Mouse (Mus musculus) embryonic facial prominence, embryonic 15.5 days (tissue): ENCODE measurements around the gene Zfp827. TPM values are rescaled to one million over a fixed set of nuclear protein-coding genes. Genes with fewer than 3 reads are reported as not detected.

Experiments
- ATAC-seq: fragments of 200-750 bp; cut with Nextera tagmentation; 2 replicates; pipeline ENCODE4 v1.8.0; 2017; ENCODE audit warnings: low read depth, moderate TSS enrichment; ENCODE audit not compliant: insufficient number of reproducible peaks, low FRiP score, low TSS enrichment
- H3K27ac ChIP-seq: fragments of 300-500 bp; sonication (generic); replicated peaks from 2 replicates; pipeline ENCODE4 v1.5.1; 2015; ENCODE audit warnings: mild to moderate bottlenecking, inconsistent platforms
- H3K27me3 ChIP-seq: fragments of 300-500 bp; sonication (generic); 2 replicates; pipeline ENCODE4 v1.6.1; 2015; ENCODE audit warnings: inconsistent platforms
- H3K36me3 ChIP-seq: fragments of 300-500 bp; sonication (generic); 2 replicates; pipeline ENCODE4 v1.6.1; 2015; ENCODE audit warnings: mild to moderate bottlenecking, inconsistent platforms
- H3K4me1 ChIP-seq: fragments of 300-500 bp; sonication (generic); 2 replicates; pipeline ENCODE4 v1.6.1; 2015; ENCODE audit warnings: inconsistent platforms
- H3K4me2 ChIP-seq: fragments of 300-500 bp; sonication (generic); replicated peaks from 2 replicates; pipeline ENCODE4 v1.6.1; 2015; ENCODE audit warnings: mild to moderate bottlenecking, inconsistent platforms
- H3K4me3 ChIP-seq: fragments of 300-500 bp; sonication (generic); replicated peaks from 2 replicates; pipeline ENCODE4 v1.5.1; 2015; ENCODE audit warnings: mild to moderate bottlenecking, inconsistent platforms
- H3K9ac ChIP-seq: fragments of 300-500 bp; sonication (generic); 2 replicates; pipeline ENCODE4 v1.6.1; 2015; ENCODE audit warnings: inconsistent platforms
- H3K9me3 ChIP-seq: fragments of 300-500 bp; sonication (generic); replicated peaks from 2 replicates; pipeline ENCODE4 v1.6.1; 2016; ENCODE audit warnings: inconsistent platforms
- WGBS: fragments of 180-500 bp; shearing (Covaris S2); methylation state at CpG from one replicate; pipeline ENCODE4 v1.1.7; 2015; 5-methylcytosine and 5-hydroxymethylcytosine counted together
- polyA plus RNA-seq: library from polyadenylated mRNA; unstranded; fragments of >200 nt; fragmentation: Nextera tagmentation; extraction: Ambion mirVana; gene quantifications from 2 replicates; pipeline ENCODE4 v1.2.1, GENCODE M21; 2015

The Zfp827 gene
- polyA plus RNA-seq, 1 experiment from 2014 or later = 9.6 TPM

GRCm38 (mm10) chr8:79084359-79084820 is 56.2 kb downstream of the Zfp827 start:
- Histone ChIP-seq H3K27ac (no peak overlapping the region), H3K27me3 (no peaks in the 10 kb centered on the region), H3K4me2 (no peak overlapping the region), H3K9ac (no peak overlapping the region), H3K4me3 (no peak overlapping the region), H3K36me3 (peaks cover 16% of the 10 kb centered on the region; the same call in 1 of the 2 replicates), H3K4me1 (0 out of 2 replicates have a peak, but pooled peaks cover 2% of the 10 kb centered on the region), H3K9me3 (no peaks in the 10 kb centered on the region)
- 82% methylated on average over 3 of the region's 3 CpGs for WGBS
- ATAC-seq = no peak

- H3K27ac ChIP-seq = no peak overlapping the region
- H3K4me2 ChIP-seq = no peak overlapping the region
- no peak for ATAC-seq
- WGBS = 95% methylated on average over 4 of the region's 4 CpGs
- H3K27me3 ChIP-seq = no peaks in the 10 kb centered on the region
- H3K9ac ChIP-seq = no peak overlapping the region
- H3K36me3 ChIP-seq = peaks cover 25% of the 10 kb centered on the region; the same call in 1 of the 2 replicates
- no peaks in the 10 kb centered on the region for H3K9me3 ChIP-seq
- no peak overlapping the region for H3K4me3 ChIP-seq
- no peaks in the 10 kb centered on the region for H3K4me1 ChIP-seq
These were observed 66.2 kb downstream of the Zfp827 start for GRCm38 (mm10) chr8:79094422-79094821.

- Histone ChIP-seq H3K9ac (no peak overlapping the region), H3K27ac (no peak overlapping the region), H3K4me3 (no peak overlapping the region), H3K36me3 (peaks cover 21% of the 10 kb centered on the region; the same call in 1 of the 2 replicates), H3K9me3 (no peaks in the 10 kb centered on the region), H3K4me1 (no peaks in the 10 kb centered on the region), H3K4me2 (no peak overlapping the region), H3K27me3 (no peaks in the 10 kb centered on the region)
- no peak for ATAC-seq
- WGBS = 88% methylated on average over 7 of the region's 7 CpGs
These were observed 66.9 kb downstream of the Zfp827 start for GRCm38 (mm10) chr8:79095162-79095561.

GRCm38 (mm10) chr8:79096970-79097369 is 68.7 kb downstream of the Zfp827 start:
- Histone ChIP-seq H3K9ac (no peak overlapping the region), H3K4me3 (no peak overlapping the region), H3K27ac (no peak overlapping the region), H3K9me3 (no peaks in the 10 kb centered on the region), H3K36me3 (peaks cover 21% of the 10 kb centered on the region; the same call in 1 of the 2 replicates), H3K4me2 (no peak overlapping the region), H3K27me3 (no peaks in the 10 kb centered on the region), H3K4me1 (no peaks in the 10 kb centered on the region)
- no peak for ATAC-seq
- WGBS = 59% methylated on average over 11 of the region's 11 CpGs

GRCm38 (mm10) chr8:79102707-79103106 is 74.5 kb downstream of the Zfp827 start:
- H3K9me3 ChIP-seq = no peaks in the 10 kb centered on the region
- 0 out of 2 replicates have a peak, but pooled peaks cover 6% of the 10 kb centered on the region for H3K36me3 ChIP-seq
- no peaks in the 10 kb centered on the region for H3K27me3 ChIP-seq
- H3K27ac ChIP-seq = 0 out of 2 replicates have a peak overlapping the region, but pooled peaks have one; percentile 18
- no peak overlapping the region for H3K4me3 ChIP-seq
- H3K9ac ChIP-seq = no peak overlapping the region
- peaks cover 34% of the 10 kb centered on the region for H3K4me1 ChIP-seq
- no peak overlapping the region for H3K4me2 ChIP-seq
- 71% methylated on average over 4 of the region's 4 CpGs for WGBS
- ATAC-seq = no peak

GRCm38 (mm10) chr8:79103185-79103878 is 75.1 kb downstream of the Zfp827 start:
- Histone ChIP-seq H3K4me1 (peaks cover 34% of the 10 kb centered on the region), H3K36me3 (0 out of 2 replicates have a peak, but pooled peaks cover 6% of the 10 kb centered on the region), H3K4me3 (no peak overlapping the region), H3K9ac (no peak overlapping the region), H3K27me3 (no peaks in the 10 kb centered on the region), H3K27ac (0 out of 2 replicates have a peak overlapping the region, but pooled peaks have one; percentile 18), H3K4me2 (no peak overlapping the region), H3K9me3 (no peaks in the 10 kb centered on the region)
- ATAC-seq = no peak
- 58% methylated on average over 14 of the region's 14 CpGs for WGBS

GRCm38 (mm10) chr8:79103923-79104580 is 75.8 kb downstream of the Zfp827 start:
- H3K9me3 ChIP-seq = no peaks in the 10 kb centered on the region
- peaks cover 34% of the 10 kb centered on the region for H3K4me1 ChIP-seq
- H3K4me3 ChIP-seq = no peak overlapping the region
- H3K4me2 ChIP-seq = no peak overlapping the region
- no peak for ATAC-seq
- H3K27me3 ChIP-seq = no peaks in the 10 kb centered on the region
- 71% methylated on average over 9 of the region's 9 CpGs for WGBS
- H3K36me3 ChIP-seq = peaks cover 11% of the 10 kb centered on the region; the same call in 1 of the 2 replicates
- no peak overlapping the region for H3K9ac ChIP-seq
- peak overlapping the region; percentile 84; the same call in 1 of the 2 replicates for H3K27ac ChIP-seq

GRCm38 (mm10) chr8:79104634-79105033 is 76.4 kb downstream of the Zfp827 start:
- no peak overlapping the region for H3K4me3 ChIP-seq
- H3K36me3 ChIP-seq = peaks cover 11% of the 10 kb centered on the region; the same call in 1 of the 2 replicates
- peak overlapping the region; percentile 84 for H3K27ac ChIP-seq
- no peak for ATAC-seq
- 68% methylated on average over 9 of the region's 9 CpGs for WGBS
- peaks cover 34% of the 10 kb centered on the region for H3K4me1 ChIP-seq
- H3K27me3 ChIP-seq = no peaks in the 10 kb centered on the region
- H3K9me3 ChIP-seq = no peaks in the 10 kb centered on the region
- no peak overlapping the region for H3K9ac ChIP-seq
- no peak overlapping the region for H3K4me2 ChIP-seq

- Histone ChIP-seq H3K27me3 (no peaks in the 10 kb centered on the region), H3K4me2 (no peak overlapping the region), H3K9ac (no peak overlapping the region), H3K4me3 (no peak overlapping the region), H3K27ac (peak overlapping the region; percentile 84), H3K4me1 (peaks cover 34% of the 10 kb centered on the region), H3K36me3 (peaks cover 11% of the 10 kb centered on the region; the same call in 1 of the 2 replicates), H3K9me3 (no peaks in the 10 kb centered on the region)
- ATAC-seq = no peak
- 39% methylated on average over 10 of the region's 10 CpGs for WGBS
These were observed 76.9 kb downstream of the Zfp827 start for GRCm38 (mm10) chr8:79105186-79105585.

GRCm38 (mm10) chr8:79111461-79111860 is 83.2 kb downstream of the Zfp827 start:
- H3K9ac ChIP-seq = no peak overlapping the region
- 83% methylated on average over 8 of the region's 8 CpGs for WGBS
- H3K4me2 ChIP-seq = no peak overlapping the region
- no peak overlapping the region for H3K27ac ChIP-seq
- no peaks in the 10 kb centered on the region for H3K4me1 ChIP-seq
- H3K36me3 ChIP-seq = peaks cover 8% of the 10 kb centered on the region; the same call in 1 of the 2 replicates
- H3K4me3 ChIP-seq = no peak overlapping the region
- H3K27me3 ChIP-seq = no peaks in the 10 kb centered on the region
- no peaks in the 10 kb centered on the region for H3K9me3 ChIP-seq
- no peak for ATAC-seq

GRCm38 (mm10) chr8:79112480-79112879 is 84.2 kb downstream of the Zfp827 start:
- no peak; the same call in 1 of the 2 replicates for ATAC-seq
- WGBS = 89% methylated on average over 18 of the region's 18 CpGs
- H3K9me3 ChIP-seq = no peaks in the 10 kb centered on the region

More at GRCm38 (mm10) chr8:79112480-79112879, 84.2 kb downstream of the Zfp827 start:
- Histone ChIP-seq H3K4me2 (no peak overlapping the region), H3K36me3 (peaks cover 8% of the 10 kb centered on the region; the same call in 1 of the 2 replicates), H3K27me3 (no peaks in the 10 kb centered on the region), H3K4me1 (no peaks in the 10 kb centered on the region), H3K9ac (no peak overlapping the region), H3K27ac (no peak overlapping the region), H3K4me3 (no peak overlapping the region)
